Mouse (Mus musculus) kidney, embryonic 15.5 days (tissue): ENCODE measurements around the gene Tbc1d15. TPM values are rescaled to one million over a fixed set of nuclear protein-coding genes. Genes with fewer than 3 reads are reported as not detected.

ENCODE experiments used
- ATAC-seq: fragments of 200-750 bp; cut with Nextera tagmentation; replicated peaks from 2 replicates; pipeline ENCODE4 v1.8.0; 2017; ENCODE audit warnings: moderate TSS enrichment; ENCODE audit not compliant: low FRiP score
- H3K27ac ChIP-seq: fragments of 300-500 bp; sonication (generic); 2 replicates; pipeline ENCODE4 v1.5.1; 2015; ENCODE audit warnings: mild to moderate bottlenecking, inconsistent platforms
- H3K27me3 ChIP-seq: fragments of 300-500 bp; sonication (generic); 2 replicates; pipeline ENCODE4 v1.6.1; 2015; ENCODE audit warnings: inconsistent platforms
- H3K36me3 ChIP-seq: fragments of 300-500 bp; sonication (generic); 2 replicates; pipeline ENCODE4 v1.6.1; 2015; ENCODE audit warnings: inconsistent platforms
- H3K4me1 ChIP-seq: fragments of 300-500 bp; sonication (generic); 2 replicates; pipeline ENCODE4 v1.6.1; 2015; ENCODE audit warnings: inconsistent platforms
- H3K4me2 ChIP-seq: fragments of 300-500 bp; sonication (generic); 2 replicates; pipeline ENCODE4 v1.6.1; 2015; ENCODE audit warnings: moderate library complexity, mild to moderate bottlenecking, inconsistent platforms
- H3K4me3 ChIP-seq: fragments of 300-500 bp; sonication (generic); replicated peaks from 2 replicates; pipeline ENCODE4 v1.5.1; 2015; ENCODE audit warnings: mild to moderate bottlenecking, inconsistent platforms
- H3K9ac ChIP-seq: fragments of 300-500 bp; sonication (generic); 2 replicates; pipeline ENCODE4 v1.6.1; 2015; ENCODE audit warnings: mild to moderate bottlenecking, inconsistent platforms
- H3K9me3 ChIP-seq: fragments of 300-500 bp; sonication (generic); replicated peaks from 2 replicates; pipeline ENCODE4 v1.6.1; 2016; ENCODE audit warnings: inconsistent platforms
- WGBS: fragments of 180-500 bp; shearing (Covaris S2); methylation state at CpG from one replicate; pipeline ENCODE4 v1.1.7; 2015; ENCODE audit warnings: mixed read lengths; 5-methylcytosine and 5-hydroxymethylcytosine counted together
- polyA plus RNA-seq: library from polyadenylated mRNA; unstranded; fragments of >200 nt; fragmentation: Nextera tagmentation; extraction: Ambion mirVana; gene quantifications from 2 replicates; pipeline ENCODE4 v1.2.1, GENCODE M21; 2015

Gene Tbc1d15
- polyA plus RNA-seq, 1 experiment from 2014 or later: 52.3 TPM

DNA sequence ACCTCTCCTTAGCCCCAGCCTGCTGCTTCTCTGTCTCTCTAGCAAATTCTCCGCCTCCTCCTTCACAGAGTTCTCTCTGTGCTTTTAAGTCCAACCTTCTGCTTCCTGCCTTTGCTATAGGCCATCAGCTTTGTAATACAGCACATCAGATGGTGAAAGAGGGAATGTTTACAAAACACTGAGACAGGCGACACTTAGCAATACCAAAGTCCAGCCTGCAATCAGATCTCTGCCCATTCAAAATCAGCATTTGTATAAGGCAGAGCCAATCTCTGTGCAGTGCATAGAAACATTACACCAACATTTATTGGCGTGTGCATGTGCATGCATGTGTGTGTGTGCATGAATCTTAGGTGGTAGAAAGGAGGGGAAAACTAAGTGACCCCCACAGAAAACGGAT, 13.3 kb downstream of the Tbc1d15 start:
- ATAC-seq: no peak
- Histone ChIP-seq H3K9me3 (no peaks in the 10 kb centered on the region), H3K4me1 (peaks cover 8% of the 10 kb centered on the region)

DNA sequence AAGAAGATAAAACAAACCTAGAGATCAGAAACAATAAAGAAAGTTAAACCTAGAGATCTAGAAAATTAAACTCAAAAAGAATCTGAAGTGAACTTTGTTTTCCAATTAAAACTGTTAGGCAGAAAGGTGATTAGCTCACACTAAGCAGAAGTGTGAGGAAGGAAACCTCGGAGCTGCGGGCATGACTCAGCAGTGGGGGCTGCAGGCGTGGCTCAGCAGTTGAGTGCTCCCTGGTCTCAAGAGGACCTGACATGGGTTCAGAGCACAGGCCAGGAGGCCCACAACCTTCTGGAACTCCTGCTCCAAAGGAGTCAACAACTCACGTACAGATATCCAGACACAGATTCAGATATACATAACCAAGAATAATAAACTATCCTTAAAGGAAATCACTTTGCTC, 14.5 kb downstream of the Tbc1d15 start:
- ATAC-seq: no peak
- Histone ChIP-seq H3K4me2 (no peak overlapping the region), H3K4me3 (no peak overlapping the region), H3K9ac (no peak overlapping the region), H3K27ac (no peak overlapping the region), H3K27me3 (no peaks in the 10 kb centered on the region), H3K4me1 (no peaks in the 10 kb centered on the region), H3K9me3 (no peaks in the 10 kb centered on the region), H3K36me3 (peaks cover 59% of the 10 kb centered on the region)
- 75% methylated on average over 4 of the region's 4 CpGs for WGBS

More for the DNA sequence above, 13.3 kb downstream of the Tbc1d15 start:
- 91% methylated on average over 4 of the region's 4 CpGs for WGBS
- no peak overlapping the region for H3K4me2 ChIP-seq
- H3K9ac ChIP-seq: no peak overlapping the region
- H3K36me3 ChIP-seq: peaks cover 48% of the 10 kb centered on the region
- no peak overlapping the region for H3K27ac ChIP-seq
- no peaks in the 10 kb centered on the region for H3K27me3 ChIP-seq
- no peak overlapping the region for H3K4me3 ChIP-seq

DNA sequence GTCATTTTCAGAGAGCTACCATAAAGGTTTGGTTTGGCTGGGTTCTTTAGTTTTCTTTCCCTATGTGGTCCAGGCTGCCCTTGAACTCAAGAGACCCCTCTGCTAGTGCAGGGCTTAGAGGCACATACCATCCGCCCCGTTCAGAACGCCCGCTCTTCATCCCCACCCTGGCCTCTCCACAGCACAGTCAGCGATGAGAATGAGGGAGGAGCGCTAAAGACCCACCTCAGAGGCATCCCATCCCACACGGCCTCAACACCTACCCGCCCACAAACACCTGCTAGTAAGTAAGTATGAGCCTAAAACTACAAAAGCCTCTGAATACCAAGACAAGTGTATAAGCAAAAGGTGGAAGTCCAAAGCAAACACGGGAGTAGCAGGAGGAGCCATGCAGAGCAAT, 15.8 kb downstream of the Tbc1d15 start:
- no peak for ATAC-seq

DNA sequence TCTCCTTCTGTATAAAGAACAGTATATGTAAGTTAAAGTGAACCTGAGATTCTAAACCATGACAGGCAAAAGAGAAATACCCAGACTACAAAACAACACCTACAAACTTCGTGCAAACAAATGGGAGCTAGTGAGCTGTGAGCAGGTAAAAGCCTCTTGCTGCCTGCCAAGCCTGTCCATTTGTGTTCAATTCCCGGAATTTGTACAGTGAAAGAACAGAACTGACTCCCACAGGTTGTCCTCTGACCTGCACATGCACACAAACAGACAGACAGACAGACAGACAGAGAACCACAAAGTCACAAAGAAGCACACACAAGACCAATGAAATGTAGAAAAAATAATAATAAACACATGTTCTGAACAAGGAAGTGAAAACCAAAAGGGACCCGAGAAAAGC, 17.5 kb downstream of the Tbc1d15 start:
- Histone ChIP-seq H3K27me3 (no peaks in the 10 kb centered on the region), H3K27ac (no peak overlapping the region), H3K9me3 (no peaks in the 10 kb centered on the region), H3K4me3 (no peak overlapping the region), H3K4me1 (no peaks in the 10 kb centered on the region), H3K4me2 (no peak overlapping the region), H3K9ac (no peak overlapping the region), H3K36me3 (peaks cover 64% of the 10 kb centered on the region)
- 81% methylated on average over 3 of the region's 3 CpGs for WGBS
- no peak for ATAC-seq

More for the DNA sequence above, 15.8 kb downstream of the Tbc1d15 start:
- Histone ChIP-seq H3K27me3 (no peaks in the 10 kb centered on the region), H3K4me1 (no peaks in the 10 kb centered on the region), H3K9ac (no peak overlapping the region), H3K4me2 (no peak overlapping the region), H3K36me3 (peaks cover 67% of the 10 kb centered on the region), H3K27ac (no peak overlapping the region), H3K9me3 (no peaks in the 10 kb centered on the region), H3K4me3 (no peak overlapping the region)
- 93% methylated on average over 9 of the region's 9 CpGs for WGBS

DNA sequence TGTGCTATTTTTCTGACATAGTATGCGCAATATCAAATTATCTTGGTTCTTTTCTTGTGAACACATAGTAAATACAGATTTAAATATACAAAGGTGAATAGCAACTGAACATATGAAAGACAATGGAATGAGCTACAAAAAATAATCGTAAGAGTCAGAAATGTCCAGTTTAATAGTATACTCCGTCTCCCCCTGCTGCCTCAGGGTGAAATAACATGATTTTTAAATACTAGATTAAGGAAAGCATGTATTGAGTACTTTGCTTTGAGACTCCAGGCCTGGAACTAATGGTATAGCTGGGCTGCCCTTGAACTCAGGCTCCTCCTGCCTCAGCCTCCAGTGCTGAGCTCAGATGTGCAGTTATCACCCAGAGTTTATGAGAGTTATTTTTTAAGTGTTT, 18.8 kb downstream of the Tbc1d15 start:
- Histone ChIP-seq H3K4me2 (no peak overlapping the region), H3K4me3 (no peak overlapping the region), H3K27ac (no peak overlapping the region), H3K9me3 (no peaks in the 10 kb centered on the region), H3K4me1 (no peaks in the 10 kb centered on the region), H3K36me3 (peaks cover 62% of the 10 kb centered on the region), H3K9ac (no peak overlapping the region), H3K27me3 (no peaks in the 10 kb centered on the region)
- WGBS: 92% methylated on average over 3 of the region's 3 CpGs
- ATAC-seq: no peak

DNA sequence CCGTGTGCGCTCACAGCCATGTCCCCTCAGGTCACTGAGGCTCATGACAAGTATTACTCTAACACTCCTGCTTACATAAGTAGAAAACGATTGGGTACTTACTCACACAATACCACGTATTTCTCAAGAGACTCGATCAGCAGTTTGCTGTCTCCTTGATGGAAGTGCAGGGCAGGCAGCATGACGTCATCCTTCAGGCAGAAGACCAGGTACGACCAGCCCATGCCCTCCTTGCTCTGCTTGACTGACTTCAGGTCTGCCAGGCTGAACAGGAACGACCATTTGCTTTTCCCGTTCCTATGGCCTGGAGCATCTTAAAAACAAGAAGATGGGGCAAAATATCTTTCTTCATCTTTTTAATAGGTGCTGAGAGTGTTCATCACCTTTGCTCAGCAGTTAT, 22.2 kb downstream of the Tbc1d15 start:
- no peak overlapping the region for H3K4me2 ChIP-seq
- no peak for ATAC-seq
- H3K9ac ChIP-seq: no peak overlapping the region
- WGBS: 83% methylated on average over 9 of the region's 9 CpGs
- no peaks in the 10 kb centered on the region for H3K27me3 ChIP-seq
- H3K27ac ChIP-seq: no peak overlapping the region
- H3K36me3 ChIP-seq: peaks cover 56% of the 10 kb centered on the region
- no peaks in the 10 kb centered on the region for H3K9me3 ChIP-seq
- H3K4me3 ChIP-seq: no peak overlapping the region
- no peaks in the 10 kb centered on the region for H3K4me1 ChIP-seq

DNA sequence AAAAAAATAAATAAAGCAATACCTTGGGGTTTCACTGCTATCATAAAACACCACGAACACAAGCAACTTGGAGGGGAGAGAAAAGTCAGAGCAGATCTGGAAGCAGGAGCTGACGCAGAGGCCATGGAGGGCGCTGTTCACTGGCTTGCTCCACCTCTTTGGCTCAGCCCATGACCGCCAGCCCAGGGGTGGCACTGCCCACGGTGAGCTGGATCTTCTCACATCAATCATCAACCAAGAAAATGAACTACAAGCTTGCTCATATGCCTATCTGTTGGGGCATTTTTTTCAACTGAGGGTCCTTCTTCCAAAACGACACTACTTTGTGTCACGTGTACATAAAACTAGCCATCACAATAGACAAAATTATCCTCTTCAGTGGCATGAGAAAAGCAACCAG, 24.7 kb downstream of the Tbc1d15 start:
- WGBS: 79% methylated on average over 7 of the region's 7 CpGs
- no peak overlapping the region for H3K4me3 ChIP-seq
- no peaks in the 10 kb centered on the region for H3K9me3 ChIP-seq

DNA sequence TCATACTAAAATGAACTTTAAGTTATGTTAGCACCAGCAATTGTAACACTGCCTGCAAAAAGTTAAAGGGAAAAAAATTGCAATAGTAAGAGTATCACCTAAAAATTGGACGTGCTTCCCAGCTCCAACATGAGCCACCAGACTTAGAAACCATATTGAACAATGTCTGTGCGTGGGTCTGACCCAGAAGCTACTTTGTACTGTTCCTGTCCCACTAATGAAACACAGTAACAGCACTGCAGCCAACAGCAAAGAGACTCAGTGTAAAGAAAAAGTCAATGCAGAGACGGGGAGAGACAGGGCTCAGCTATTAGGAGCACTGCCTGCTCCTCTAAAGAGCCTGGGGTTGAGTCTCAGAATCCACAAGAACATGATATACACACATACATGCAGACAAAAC, 27.4 kb downstream of the Tbc1d15 start:
- H3K36me3 ChIP-seq: peaks cover 44% of the 10 kb centered on the region
- WGBS: 88% methylated on average over 3 of the region's 3 CpGs
- no peak overlapping the region for H3K27ac ChIP-seq
- no peak overlapping the region for H3K4me3 ChIP-seq
- no peak overlapping the region for H3K4me2 ChIP-seq
- H3K4me1 ChIP-seq: no peaks in the 10 kb centered on the region
- H3K9ac ChIP-seq: no peak overlapping the region
- H3K27me3 ChIP-seq: no peaks in the 10 kb centered on the region
- no peaks in the 10 kb centered on the region for H3K9me3 ChIP-seq
- no peak for ATAC-seq

More for the DNA sequence above, 24.7 kb downstream of the Tbc1d15 start:
- Histone ChIP-seq H3K4me2 (no peak overlapping the region), H3K36me3 (peaks cover 39% of the 10 kb centered on the region), H3K27ac (no peak overlapping the region), H3K9ac (no peak overlapping the region), H3K4me1 (no peaks in the 10 kb centered on the region), H3K27me3 (no peaks in the 10 kb centered on the region)
- no peak for ATAC-seq

DNA sequence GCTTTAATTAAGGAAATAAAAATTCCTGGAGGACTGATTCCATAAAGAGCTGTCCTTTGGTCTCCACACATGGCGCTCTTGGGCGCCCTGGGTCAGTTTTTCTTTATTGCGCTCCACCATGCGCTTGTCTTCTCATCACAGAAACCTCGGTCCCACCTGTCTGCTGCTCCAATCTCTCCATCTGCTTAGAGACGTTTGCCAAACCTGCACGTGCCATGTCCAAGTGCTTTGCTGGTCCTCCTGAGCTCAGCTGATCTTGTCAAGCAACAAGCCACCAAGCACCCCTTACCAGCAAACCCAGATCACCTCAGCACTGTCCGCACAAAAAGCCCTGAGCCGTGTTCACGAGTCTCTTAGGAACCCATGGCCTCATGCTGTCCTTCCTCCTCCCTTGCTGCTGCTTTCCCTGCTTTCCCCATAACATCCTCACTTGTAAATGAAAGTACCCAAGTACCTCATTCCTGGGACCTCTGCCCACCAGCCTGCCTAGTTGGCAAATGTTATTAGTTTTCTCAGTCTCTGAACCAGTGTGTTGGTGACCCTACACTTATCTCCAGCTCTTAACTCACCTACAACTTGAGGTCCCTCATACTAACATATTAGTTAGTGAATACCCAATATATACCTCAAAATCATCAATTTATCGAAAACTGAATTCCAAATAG, 38.2 kb downstream of the Tbc1d15 start:
- no peak overlapping the region for H3K4me3 ChIP-seq
- peaks cover 70% of the 10 kb centered on the region for H3K36me3 ChIP-seq
- H3K27ac ChIP-seq: no peak overlapping the region
- WGBS: 96% methylated on average over 11 of the region's 11 CpGs
- H3K4me2 ChIP-seq: no peak overlapping the region
- H3K9ac ChIP-seq: no peak overlapping the region
- ATAC-seq: no peak
- no peaks in the 10 kb centered on the region for H3K27me3 ChIP-seq
- no peaks in the 10 kb centered on the region for H3K4me1 ChIP-seq
- no peaks in the 10 kb centered on the region for H3K9me3 ChIP-seq

DNA sequence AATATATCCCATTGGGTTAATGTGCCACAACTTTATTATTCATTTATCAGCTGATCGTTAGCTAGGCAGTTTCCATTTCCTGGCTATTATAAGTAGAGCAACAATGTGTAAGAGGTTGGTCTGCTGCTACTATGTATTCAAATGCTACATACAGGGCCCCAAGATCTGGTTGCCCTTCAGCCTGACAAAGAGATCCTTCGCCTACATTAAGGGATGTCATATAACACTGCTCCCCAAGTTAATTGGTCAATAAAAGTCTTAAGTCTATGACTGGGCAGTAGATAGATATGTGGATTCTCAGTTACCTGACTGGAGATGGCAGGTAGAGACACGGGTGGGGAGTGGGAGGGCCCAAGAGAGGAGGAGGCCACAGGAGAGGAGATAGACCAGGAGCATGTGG, 45.4 kb downstream of the Tbc1d15 start:
- Histone ChIP-seq H3K27me3 (no peaks in the 10 kb centered on the region), H3K4me2 (no peak overlapping the region), H3K9me3 (no peaks in the 10 kb centered on the region), H3K9ac (no peak overlapping the region), H3K4me3 (no peak overlapping the region), H3K27ac (no peak overlapping the region), H3K36me3 (peaks cover 63% of the 10 kb centered on the region), H3K4me1 (no peaks in the 10 kb centered on the region)
- 75% methylated on average over 3 of the region's 3 CpGs for WGBS
- no peak for ATAC-seq

DNA sequence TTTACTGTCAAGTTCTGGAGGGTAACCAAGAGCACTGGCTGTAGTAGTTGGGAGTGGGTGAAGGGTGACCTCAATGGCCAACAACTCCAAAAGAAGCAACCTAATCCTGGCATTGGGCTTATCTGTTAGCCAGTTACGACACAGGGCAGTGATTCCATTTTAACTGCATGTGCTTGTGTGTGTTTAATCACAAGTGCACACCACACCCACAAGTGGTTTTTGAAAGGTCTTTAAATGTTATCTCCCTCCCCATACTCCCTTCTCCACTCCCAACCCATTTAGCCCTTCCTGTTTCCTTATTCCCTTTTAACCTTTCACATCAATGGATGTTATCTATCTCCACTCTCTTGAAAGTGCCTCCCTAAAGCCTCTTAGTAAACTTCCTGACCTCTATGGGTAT, 46.0 kb downstream of the Tbc1d15 start:
- Histone ChIP-seq H3K27ac (no peak overlapping the region), H3K36me3 (peaks cover 66% of the 10 kb centered on the region), H3K27me3 (no peaks in the 10 kb centered on the region), H3K9me3 (no peaks in the 10 kb centered on the region), H3K4me1 (no peaks in the 10 kb centered on the region), H3K9ac (no peak overlapping the region), H3K4me2 (no peak overlapping the region), H3K4me3 (no peak overlapping the region)
- no peak for ATAC-seq
- 71% methylated on average over 1 of the region's 1 CpGs for WGBS

DNA sequence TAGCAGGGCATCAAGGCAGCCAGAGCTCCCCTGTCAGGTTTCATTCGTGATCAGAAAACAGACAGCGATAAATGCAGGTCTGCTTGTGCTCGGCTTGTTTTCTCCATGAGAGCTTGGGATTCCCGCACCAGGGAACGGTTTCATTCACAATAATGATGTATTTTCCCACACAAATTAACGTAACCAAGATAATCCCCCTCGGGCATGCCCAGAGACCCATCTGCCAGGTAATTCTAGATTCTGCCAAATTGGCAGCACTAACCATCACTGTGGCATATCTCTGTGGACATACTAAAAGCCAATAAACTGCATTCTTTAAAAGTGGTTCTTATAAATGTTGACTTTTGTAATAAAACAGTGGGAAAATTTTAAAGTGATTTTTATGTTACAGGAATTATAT, 60.1 kb downstream of the Tbc1d15 start:
- no peaks in the 10 kb centered on the region for H3K4me1 ChIP-seq
- no peak overlapping the region for H3K4me2 ChIP-seq
- no peak overlapping the region for H3K27ac ChIP-seq
- no peaks in the 10 kb centered on the region for H3K27me3 ChIP-seq
- H3K4me3 ChIP-seq: no peak overlapping the region
- H3K9me3 ChIP-seq: no peaks in the 10 kb centered on the region
- H3K36me3 ChIP-seq: no peaks in the 10 kb centered on the region
- WGBS: 85% methylated on average over 7 of the region's 7 CpGs
- H3K9ac ChIP-seq: no peak overlapping the region
- no peak for ATAC-seq

DNA sequence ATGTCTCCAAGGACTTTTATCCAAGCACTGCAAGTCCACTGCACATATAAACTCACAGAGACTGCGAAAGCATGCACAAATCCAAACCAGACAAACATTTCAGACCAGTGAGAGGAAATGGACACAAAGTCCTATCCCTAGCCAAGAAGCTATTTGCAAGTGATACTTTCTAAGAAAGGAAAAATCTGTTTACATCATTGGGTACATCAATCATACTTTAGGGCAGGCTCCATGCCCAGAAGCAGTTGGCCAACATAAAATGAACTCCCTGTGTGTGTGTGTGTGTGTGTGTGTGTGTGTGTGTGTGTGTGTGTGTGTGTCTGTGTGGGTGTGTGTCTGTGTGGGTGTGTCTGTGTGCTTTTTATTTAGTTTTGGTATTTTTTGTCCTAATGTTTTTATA, 63.9 kb downstream of the Tbc1d15 start:
- H3K4me1 ChIP-seq: no peaks in the 10 kb centered on the region
- no peak for ATAC-seq
- no peak overlapping the region for H3K4me3 ChIP-seq
- WGBS: 87% methylated on average over 1 of the region's 1 CpGs
- no peaks in the 10 kb centered on the region for H3K27me3 ChIP-seq
- no peak overlapping the region for H3K4me2 ChIP-seq
- H3K9me3 ChIP-seq: no peaks in the 10 kb centered on the region
- no peak overlapping the region for H3K27ac ChIP-seq
- H3K36me3 ChIP-seq: no peaks in the 10 kb centered on the region
- H3K9ac ChIP-seq: no peak overlapping the region
